Mouse (Mus musculus) lung, postnatal 25 days (tissue): ENCODE data around the gene Trim63.

ENCODE experiments used
- DNase-seq: peaks from one replicate; pipeline ENCODE4 v3.0.0; 2022; ENCODE audit warnings: low spot score

Trim63 gene

GRCm38 (mm10) chr4:134370649-134371221, 55.8 kb downstream of the Trim63 start:
- DNase-seq = no peak

GRCm38 (mm10) chr4:134371316-134371855, 56.5 kb downstream of the Trim63 start:
- no peak for DNase-seq

- peak; percentile 84 for DNase-seq
These were observed 57.4 kb downstream of the Trim63 start for GRCm38 (mm10) chr4:134372294-134372747.

GRCm38 (mm10) chr4:134373295-134373694, 58.4 kb downstream of the Trim63 start:
- no peak for DNase-seq

- DNase-seq = no peak
These were observed 59.4 kb downstream of the Trim63 start for GRCm38 (mm10) chr4:134374306-134374705.

GRCm38 (mm10) chr4:134378089-134378615, 63.2 kb downstream of the Trim63 start:
- DNase-seq = no peak
